Mouse (Mus musculus) CH12.LX (cell line): ENCODE results near the gene Ccl5.

ENCODE experiments used
- CHD1 ChIP-seq: IDR thresholded peaks from 2 replicates; pipeline ENCODE4 v1.6.1; 2012; ENCODE audit warnings: low read depth, low read length, improper control_type of control experiment, inconsistent platforms
- CTCF ChIP-seq, 2 experiments: IDR thresholded peaks in 1 of 2; conservative IDR thresholded peaks in 1 of 2; 2 replicates each; pipeline ENCODE4 v1.5.1; 2011 to 2012; ENCODE audit warnings: low read depth in 2 of 2, low read length in 2 of 2, improper control_type of control experiment in 1 of 2, inconsistent platforms in 1 of 2, mild to moderate bottlenecking in 1 of 2, moderate library complexity in 1 of 2
- E2F4 ChIP-seq: IDR thresholded peaks from 2 replicates; pipeline ENCODE4 v1.6.1; 2011; ENCODE audit warnings: low read depth, low read length, improper control_type of control experiment; ENCODE audit not compliant: insufficient replicate concordance
- EP300 ChIP-seq: IDR thresholded peaks from 2 replicates; pipeline ENCODE4 v1.6.1; 2011; ENCODE audit warnings: low read length, improper control_type of control experiment
- MAX ChIP-seq: IDR thresholded peaks from 2 replicates; pipeline ENCODE4 v1.6.1; 2011; ENCODE audit warnings: low read length, improper control_type of control experiment
- MYC ChIP-seq: IDR thresholded peaks from 2 replicates; pipeline ENCODE4 v1.6.1; 2011; ENCODE audit warnings: low read depth, mild to moderate bottlenecking, improper control_type of control experiment, low read length
- NRF1 ChIP-seq: IDR thresholded peaks from 2 replicates; pipeline ENCODE4 v1.6.1; 2014; ENCODE audit warnings: low read depth, mild to moderate bottlenecking, inconsistent platforms, low read length, improper control_type of control experiment, moderate library complexity
- POLR2A ChIP-seq: IDR thresholded peaks from 2 replicates; pipeline ENCODE4 v1.6.1; 2011; ENCODE audit warnings: low read depth, mild to moderate bottlenecking, improper control_type of control experiment, low read length
- POLR2AphosphoS2 ChIP-seq: IDR thresholded peaks from 2 replicates; pipeline ENCODE4 v1.6.1; 2011; ENCODE audit warnings: low read depth, low read length, improper control_type of control experiment
- RAD21 ChIP-seq: IDR thresholded peaks from 2 replicates; pipeline ENCODE4 v1.6.1; 2011; ENCODE audit warnings: low read depth, mild to moderate bottlenecking, low read length, improper control_type of control experiment, moderate library complexity
- USF1 ChIP-seq: IDR thresholded peaks from 2 replicates; pipeline ENCODE4 v1.6.1; 2014; ENCODE audit warnings: low read depth, mild to moderate bottlenecking, inconsistent platforms, low read length, improper control_type of control experiment

DNA sequence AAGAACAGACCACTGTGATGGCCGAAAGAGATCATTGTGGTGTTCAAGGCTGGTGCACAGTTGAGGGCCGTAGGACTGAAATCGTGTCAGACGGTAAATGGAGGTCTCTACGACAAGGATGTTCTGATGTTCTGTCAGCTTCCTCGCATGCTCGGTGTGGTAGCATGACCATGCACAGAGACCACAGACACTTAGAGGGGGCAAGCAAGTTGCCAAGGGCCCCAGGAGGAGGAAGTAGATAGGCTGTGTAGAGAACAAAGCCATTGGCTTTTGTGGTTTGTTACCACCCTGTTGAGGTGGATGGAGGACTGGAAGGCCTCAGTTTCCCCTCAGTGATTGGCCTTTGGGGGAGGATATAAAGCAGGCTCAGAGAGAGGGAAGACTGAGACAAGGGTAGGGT is 38.9 kb upstream of the Ccl5 start:
- TF ChIP-seq MAX, result no peak
- no peak for TF ChIP-seq NRF1
- no peak for TF ChIP-seq POLR2A
- TF ChIP-seq CTCF (conservative IDR thresholded peaks at IDR 0.05 in 1 of 2, IDR thresholded peaks at IDR 0.05 in 1 of 2; ENCODE audit: low read depth in 2 of 2, low read length in 2 of 2), result no peak
- TF ChIP-seq CHD1, result no peak
- TF ChIP-seq USF1, result no peak
- no peak for TF ChIP-seq MYC
- TF ChIP-seq RAD21, result no peak
- TF ChIP-seq EP300, result no peak
- TF ChIP-seq E2F4, result no peak
- no peak for TF ChIP-seq POLR2AphosphoS2
